Mouse (Mus musculus) ES-E14 (cell line): ENCODE results near the gene Fam122a. TPM values are rescaled to one million over a fixed set of nuclear protein-coding genes. Genes with fewer than 3 reads are reported as not detected.

ENCODE experiments used
- DNase-seq: peaks from one replicate; pipeline ENCODE4 v3.0.0-alpha.2; 2013; ENCODE audit warnings: low read depth, low spot score
- H3K27ac ChIP-seq: 2 replicates; pipeline ENCODE4 v1.5.1; 2012; ENCODE audit warnings: low read depth, mild to moderate bottlenecking, low read length, moderate library complexity, mixed read lengths; ENCODE audit not compliant: poor library complexity, insufficient read depth, severe bottlenecking
- H3K36me3 ChIP-seq: 2 replicates; pipeline ENCODE4 v1.6.1; 2012; ENCODE audit warnings: mild to moderate bottlenecking, low read length, moderate library complexity, mixed read lengths; ENCODE audit not compliant: control insufficient read depth, poor library complexity, insufficient read depth, severe bottlenecking
- H3K4me1 ChIP-seq, 2 experiments: fragments of 150-350 bp in 1 of 2; sonication (generic) in 1 of 2; 2 replicates each; pipeline ENCODE4 v1.6.1; 2012; ENCODE audit warnings: low read length in 2 of 2, mild to moderate bottlenecking in 1 of 2, mixed read lengths in 1 of 2; ENCODE audit not compliant: control insufficient read depth in 2 of 2, insufficient read depth in 2 of 2, poor library complexity in 1 of 2
- H3K4me3 ChIP-seq, 2 experiments: fragments of 150-350 bp in 1 of 2; sonication (generic) in 1 of 2; 2 replicates each; pipeline ENCODE4 v1.5.1; 2012; ENCODE audit warnings: low read length in 2 of 2, low read depth in 1 of 2, mild to moderate bottlenecking in 1 of 2, mixed read lengths in 1 of 2; ENCODE audit not compliant: insufficient read depth in 1 of 2, poor library complexity in 1 of 2, severe bottlenecking in 1 of 2
- H3K9ac ChIP-seq: 2 replicates; pipeline ENCODE4 v1.6.1; 2012; ENCODE audit warnings: low read depth, mild to moderate bottlenecking, low read length, mixed read lengths; ENCODE audit not compliant: poor library complexity, insufficient read depth, severe bottlenecking
- H3K9me3 ChIP-seq: fragments of 150-350 bp; sonication (generic); 2 replicates; pipeline ENCODE4 v1.6.1; 2012; ENCODE audit warnings: low read depth, mild to moderate bottlenecking, low read length; ENCODE audit not compliant: control insufficient read depth, insufficient read depth
- CHD2 ChIP-seq: IDR thresholded peaks from 2 replicates; pipeline ENCODE4 v1.6.1; 2014; ENCODE audit warnings: mild to moderate bottlenecking, low read depth, low read length, inconsistent platforms
- HCFC1 ChIP-seq: IDR thresholded peaks from 2 replicates; pipeline ENCODE4 v1.6.1; 2012; ENCODE audit warnings: low read length, inconsistent platforms, borderline replicate concordance; ENCODE audit not compliant: insufficient read depth
- MAFK ChIP-seq: IDR thresholded peaks from 2 replicates; pipeline ENCODE4 v1.6.1; 2014; ENCODE audit warnings: mild to moderate bottlenecking, low read depth, low read length, inconsistent platforms; ENCODE audit not compliant: insufficient read depth
- ZC3H11A ChIP-seq: IDR thresholded peaks from 2 replicates; pipeline ENCODE4 v1.6.1; 2012; ENCODE audit warnings: low read depth, mild to moderate bottlenecking, inconsistent platforms, low read length, borderline replicate concordance
- ZNF384 ChIP-seq: IDR thresholded peaks from 2 replicates; pipeline ENCODE4 v1.6.1; 2012; ENCODE audit warnings: low read depth, low read length, inconsistent platforms
- in situ Hi-C, 2 experiments: fragments of 600-800 bp; cut with MboI; formaldehyde crosslinking; loops; one replicate each; pipeline ENCODE4 v1.15.1; 2025; ENCODE audit warnings: low sequenced_read_pairs in 2 of 2, inconsistent platforms in 1 of 2; ENCODE audit not compliant: unreplicated experiment in 2 of 2
- total RNA-seq: library from RNA; depleted of rRNA; stranded (reverse); fragments of 300-350 nt; gene quantifications from 2 replicates; pipeline ENCODE4 v1.2.3, GENCODE M21; 2012

Gene Fam122a
- total RNA-seq, 1 experiment, result 2.4 TPM

GRCm38 (mm10) chr19:24455249-24455960 lies 21.8 kb downstream of the Fam122a start:
- DNase-seq, result no peak

GRCm38 (mm10) chr19:24454451-24454850 lies 22.7 kb downstream of the Fam122a start:
- H3K9me3 ChIP-seq, result no peaks in the 10 kb centered on the region
- no peak for DNase-seq
- in situ Hi-C loops, result no loop called here
- TF ChIP-seq CHD2 (no peak), ZC3H11A (no peak), ZNF384 (no peak), MAFK (no peak), HCFC1 (no peak)
- no peaks in the 10 kb centered on the region for H3K4me1 ChIP-seq
- H3K36me3 ChIP-seq, result no peaks in the 10 kb centered on the region
- no peak overlapping the region for H3K9ac ChIP-seq
- H3K4me3 ChIP-seq, result no peak overlapping the region
- H3K27ac ChIP-seq, result no peak overlapping the region

More at GRCm38 (mm10) chr19:24455249-24455960, 21.8 kb downstream of the Fam122a start:
- in situ Hi-C loops, result no loop called here
- no peaks in the 10 kb centered on the region for H3K9me3 ChIP-seq
- H3K36me3 ChIP-seq, result no peaks in the 10 kb centered on the region
- H3K4me1 ChIP-seq, result no peaks in the 10 kb centered on the region
- no peak overlapping the region for H3K4me3 ChIP-seq
- H3K9ac ChIP-seq, result no peak overlapping the region
- no peak overlapping the region for H3K27ac ChIP-seq
- TF ChIP-seq CHD2, result no peak
- TF ChIP-seq MAFK, result no peak
- TF ChIP-seq ZC3H11A, result no peak
- no peak for TF ChIP-seq ZNF384
- TF ChIP-seq HCFC1, result no peak

DNA sequence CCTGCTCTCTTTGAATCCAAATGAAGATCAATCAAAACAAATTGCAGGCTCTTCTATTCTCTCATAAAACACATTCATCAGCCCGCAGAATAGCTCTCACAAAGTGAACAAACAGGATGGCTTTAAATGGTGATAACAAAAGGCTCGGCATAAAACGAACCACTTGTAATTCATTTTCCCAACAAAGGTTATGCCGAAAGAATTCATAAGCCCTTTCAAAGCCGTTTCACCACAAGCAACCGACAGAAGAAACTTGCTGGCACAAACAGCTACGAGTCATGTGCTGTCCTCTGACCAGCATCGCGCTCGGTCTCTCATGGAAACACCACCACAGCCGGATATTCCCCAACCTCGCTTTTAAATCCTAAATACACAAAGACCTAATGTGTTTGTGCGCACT lies 23.8 kb downstream of the Fam122a start:
- DNase-seq, result no peak
- no peak overlapping the region for H3K4me3 ChIP-seq
- TF ChIP-seq CHD2 (no peak), ZC3H11A (no peak), HCFC1 (no peak), MAFK (no peak), ZNF384 (no peak)
- H3K36me3 ChIP-seq, result no peaks in the 10 kb centered on the region
- no peak overlapping the region for H3K9ac ChIP-seq
- in situ Hi-C loops, result no loop called here
- no peaks in the 10 kb centered on the region for H3K4me1 ChIP-seq
- H3K9me3 ChIP-seq, result no peaks in the 10 kb centered on the region
- no peak overlapping the region for H3K27ac ChIP-seq

- no peak for TF ChIP-seq HCFC1
- no peak for TF ChIP-seq CHD2
- TF ChIP-seq MAFK, result no peak
- TF ChIP-seq ZC3H11A, result no peak
- TF ChIP-seq ZNF384, result no peak
- no peak overlapping the region for H3K9ac ChIP-seq
- DNase-seq, result peak; percentile 19
- no peaks in the 10 kb centered on the region for H3K36me3 ChIP-seq
- H3K27ac ChIP-seq, result no peak overlapping the region
- no peak overlapping the region for H3K4me3 ChIP-seq
- H3K4me1 ChIP-seq, result no peaks in the 10 kb centered on the region
- in situ Hi-C loops, result no loop called here
- H3K9me3 ChIP-seq, result no peaks in the 10 kb centered on the region
Observed at GRCm38 (mm10) chr19:24452441-24452898, 24.7 kb downstream of the Fam122a start.

DNA sequence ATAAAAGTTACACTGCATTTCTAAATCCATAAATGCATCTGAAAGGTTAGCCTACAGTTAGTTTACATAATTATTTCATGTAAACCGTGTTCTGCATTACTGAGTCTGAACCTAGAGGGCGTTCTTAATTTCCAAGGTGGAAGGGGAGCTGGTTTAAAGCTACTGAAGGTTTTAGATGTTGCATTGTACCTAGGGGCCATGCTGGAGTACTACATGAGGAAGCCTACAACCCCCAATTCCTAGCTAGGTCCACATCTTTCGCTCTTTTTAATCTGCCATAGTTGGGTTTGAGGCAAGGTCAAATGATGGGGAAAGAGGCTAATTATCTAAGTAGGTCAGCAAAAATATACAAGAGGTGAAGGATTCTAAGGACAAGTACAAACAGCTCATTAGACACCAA lies 25.5 kb downstream of the Fam122a start:
- DNase-seq, result no peak
- Histone ChIP-seq H3K9ac (no peak overlapping the region), H3K36me3 (no peaks in the 10 kb centered on the region), H3K4me1 (no peaks in the 10 kb centered on the region), H3K4me3 (no peak overlapping the region), H3K9me3 (no peaks in the 10 kb centered on the region), H3K27ac (no peak overlapping the region)
- TF ChIP-seq CHD2, result no peak
- no peak for TF ChIP-seq ZNF384
- no peak for TF ChIP-seq HCFC1
- no peak for TF ChIP-seq MAFK
- no peak for TF ChIP-seq ZC3H11A
- in situ Hi-C loops, result no loop called here
